Mouse (Mus musculus): ENCODE measurements at regions not wholly inside any gene's neighbourhood (a gene's known extent, or its start where the extent isn't known, plus 50 kb on each side); places are given as distances from the start of the nearest gene placed in this dataset.

DNA sequence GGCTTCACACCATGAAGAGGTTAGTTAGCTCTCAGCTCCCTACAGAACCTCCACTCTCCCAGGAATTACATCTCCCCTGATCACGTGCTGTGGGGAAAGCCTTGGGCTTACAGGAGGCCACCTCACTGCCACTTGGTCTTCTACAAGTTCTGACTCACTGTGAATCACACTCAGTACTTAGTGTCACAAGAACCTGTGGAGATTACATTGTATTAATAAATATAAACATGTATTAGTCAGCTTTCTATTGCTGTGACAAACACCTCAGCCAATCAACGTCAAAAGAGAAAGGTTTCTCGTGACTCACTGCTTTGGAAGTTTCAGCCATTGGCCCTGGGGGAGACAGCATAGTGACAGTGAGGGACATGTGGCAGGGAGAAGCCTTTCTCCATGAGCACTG is 178.6 kb upstream of the Myocd start:
- no peaks in the 10 kb centered on the region for H3K4me1 ChIP-seq (replicated peaks; ENCODE audit: control insufficient read depth, insufficient read depth, low read length)
- H3K27ac ChIP-seq, result no peak overlapping the region
- H3K9ac ChIP-seq, result no peak overlapping the region
- H3K27me3 ChIP-seq (ENCODE audit: control insufficient read depth, insufficient read depth, low read length), result no peaks in the 10 kb centered on the region
- H3K9me3 ChIP-seq (ENCODE audit: control insufficient read depth, low read length), result no peaks in the 10 kb centered on the region
- WGBS, result 89% methylated on average over 3 of the region's 3 CpGs
- ATAC-seq (ENCODE audit: low FRiP score) (no peak), DNase-seq (ENCODE audit: low spot score) (no peak)
- no peaks in the 10 kb centered on the region for H3K36me3 ChIP-seq (replicated peaks; ENCODE audit: control insufficient read depth, insufficient read depth)
- no peak overlapping the region for H3K4me2 ChIP-seq (replicated peaks)
- no peak overlapping the region for H3K4me3 ChIP-seq (replicated peaks; ENCODE audit: low read length)

DNA sequence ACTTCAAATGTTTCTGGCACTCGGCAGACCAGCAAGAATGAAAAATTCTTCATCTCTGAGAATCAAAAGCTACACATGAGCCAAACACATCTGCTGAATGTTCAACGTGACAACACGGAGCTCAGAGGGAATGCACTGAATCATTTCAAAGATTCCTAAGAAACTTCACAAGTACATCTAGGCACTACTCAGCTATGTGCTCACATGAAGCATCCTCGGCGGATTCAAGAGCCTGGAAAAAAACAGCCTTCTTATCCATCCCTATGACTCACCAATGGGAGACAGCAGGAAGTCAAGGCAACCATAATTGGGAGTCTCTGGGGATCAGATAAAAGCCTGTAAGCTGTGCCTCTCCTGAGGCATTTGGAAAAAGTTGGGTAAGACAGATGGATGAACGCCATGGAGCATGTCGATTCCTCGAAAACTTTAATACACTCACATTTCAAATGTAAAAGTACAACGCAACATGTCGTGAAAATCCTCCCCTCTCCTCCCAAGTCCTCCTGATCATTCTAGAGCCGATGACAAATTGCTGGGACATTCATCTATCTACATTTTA is 173.8 kb upstream of the Myocd start:
- 94% methylated on average over 11 of the region's 11 CpGs for WGBS
- H3K9me3 ChIP-seq (ENCODE audit: control insufficient read depth, low read length), result no peaks in the 10 kb centered on the region
- no peaks in the 10 kb centered on the region for H3K36me3 ChIP-seq (replicated peaks; ENCODE audit: control insufficient read depth, insufficient read depth)
- no peak overlapping the region for H3K4me3 ChIP-seq (replicated peaks; ENCODE audit: low read length)
- H3K4me1 ChIP-seq (replicated peaks; ENCODE audit: control insufficient read depth, insufficient read depth, low read length), result no peaks in the 10 kb centered on the region
- H3K4me2 ChIP-seq (replicated peaks), result no peak overlapping the region
- no peak overlapping the region for H3K9ac ChIP-seq
- H3K27ac ChIP-seq, result no peak overlapping the region
- ATAC-seq (ENCODE audit: low FRiP score), result no peak
- H3K27me3 ChIP-seq (ENCODE audit: control insufficient read depth, insufficient read depth, low read length), result no peaks in the 10 kb centered on the region
- no peak for DNase-seq (ENCODE audit: low spot score)

DNA sequence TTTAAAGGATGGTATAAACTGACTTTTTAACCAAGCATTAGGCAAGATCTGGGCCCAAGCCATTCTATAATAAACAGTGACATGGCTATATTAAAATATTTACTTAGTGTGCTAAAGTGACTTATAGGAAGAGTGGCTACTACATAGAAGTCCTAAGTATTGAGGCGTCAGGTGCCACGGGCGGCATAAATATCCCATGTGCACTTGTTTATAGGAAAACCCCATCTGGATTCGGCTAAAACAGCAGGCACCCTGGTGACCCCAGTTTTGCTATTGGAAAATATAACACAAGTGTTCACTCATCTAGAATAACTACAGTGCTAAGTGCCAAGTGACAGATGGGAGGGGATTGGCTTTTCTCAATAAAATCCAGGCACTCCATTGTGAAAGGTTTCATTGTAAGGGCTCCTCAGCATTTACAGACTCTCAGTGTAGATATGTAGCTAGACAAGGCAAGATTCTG is 165.9 kb upstream of the Myocd start:
- Histone ChIP-seq H3K27me3 (ENCODE audit: control insufficient read depth, insufficient read depth, low read length) (no peaks in the 10 kb centered on the region), H3K4me3 (replicated peaks; ENCODE audit: low read length) (no peak overlapping the region), H3K9ac (no peak overlapping the region), H3K9me3 (ENCODE audit: control insufficient read depth, low read length) (no peaks in the 10 kb centered on the region), H3K27ac (no peak overlapping the region), H3K4me2 (replicated peaks) (no peak overlapping the region), H3K4me1 (replicated peaks; ENCODE audit: control insufficient read depth, insufficient read depth, low read length) (no peaks in the 10 kb centered on the region), H3K36me3 (replicated peaks; ENCODE audit: control insufficient read depth, insufficient read depth) (no peaks in the 10 kb centered on the region)
- no peak for ATAC-seq (ENCODE audit: low FRiP score)
- 82% methylated on average over 4 of the region's 4 CpGs for WGBS
- peak; percentile 30 for DNase-seq (ENCODE audit: low spot score)

DNA sequence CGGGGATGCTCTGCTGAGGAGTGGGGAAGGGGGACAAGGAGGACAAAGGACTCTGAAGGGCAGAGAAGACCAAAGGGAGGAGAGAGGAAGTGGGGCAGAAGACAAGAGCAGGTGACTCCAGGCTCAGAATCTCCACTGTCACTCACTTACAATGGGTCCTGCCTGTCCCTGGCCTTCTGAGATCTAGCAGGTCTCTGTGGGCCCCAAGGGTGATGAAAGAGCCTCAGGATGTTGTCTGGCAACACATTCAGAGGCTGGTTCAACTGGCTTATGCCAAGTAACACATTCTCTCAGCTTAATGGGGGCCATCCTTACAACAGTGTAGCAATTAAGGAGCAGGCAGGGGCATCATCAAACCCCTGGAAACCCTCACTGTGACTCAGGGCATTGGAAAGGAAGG is 152.1 kb upstream of the Myocd start:
- no peak overlapping the region for H3K4me2 ChIP-seq (replicated peaks)
- H3K27me3 ChIP-seq (ENCODE audit: control insufficient read depth, insufficient read depth, low read length), result no peaks in the 10 kb centered on the region
- H3K36me3 ChIP-seq (replicated peaks; ENCODE audit: control insufficient read depth, insufficient read depth), result no peaks in the 10 kb centered on the region
- DNase-seq (ENCODE audit: low spot score) (no peak), ATAC-seq (ENCODE audit: low FRiP score) (no peak)
- H3K4me1 ChIP-seq (replicated peaks; ENCODE audit: control insufficient read depth, insufficient read depth, low read length), result no peaks in the 10 kb centered on the region
- H3K9ac ChIP-seq, result no peak overlapping the region
- no peaks in the 10 kb centered on the region for H3K9me3 ChIP-seq (ENCODE audit: control insufficient read depth, low read length)
- WGBS, result 33% methylated on average over 1 of the region's 1 CpGs
- H3K4me3 ChIP-seq (replicated peaks; ENCODE audit: low read length), result no peak overlapping the region
- no peak overlapping the region for H3K27ac ChIP-seq

DNA sequence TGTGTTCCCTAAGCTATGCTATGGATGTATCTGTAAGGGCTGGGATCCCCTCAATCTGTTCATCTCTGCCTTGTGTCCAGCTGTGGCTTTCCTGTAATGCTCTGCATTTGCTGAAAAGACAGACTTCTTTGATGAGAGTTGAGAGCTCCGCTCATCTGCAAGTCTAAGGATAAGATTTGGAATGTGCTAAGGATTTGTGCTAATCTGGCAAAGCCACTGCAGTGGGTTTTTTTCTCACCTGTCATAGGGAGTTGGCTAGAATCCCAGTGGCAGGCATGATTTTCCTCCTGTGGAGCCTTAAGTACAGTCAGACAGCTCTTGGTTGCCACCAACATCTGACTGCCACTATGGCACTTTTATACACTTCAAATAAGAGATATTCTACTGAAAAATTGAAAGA is 138.8 kb upstream of the Myocd start:
- no peak for DNase-seq (ENCODE audit: low spot score)
- peaks cover 5% of the 10 kb centered on the region; the same call in 1 of the 2 replicates for H3K9me3 ChIP-seq (ENCODE audit: control insufficient read depth, low read length)
- H3K27ac ChIP-seq, result no peak overlapping the region
- H3K4me1 ChIP-seq (replicated peaks; ENCODE audit: control insufficient read depth, insufficient read depth, low read length), result no peaks in the 10 kb centered on the region
- no peaks in the 10 kb centered on the region for H3K27me3 ChIP-seq (ENCODE audit: control insufficient read depth, insufficient read depth, low read length)
- no peak for ATAC-seq (ENCODE audit: low FRiP score)
- WGBS, result 76% methylated on average over 1 of the region's 1 CpGs
- no peak overlapping the region for H3K4me3 ChIP-seq (replicated peaks; ENCODE audit: low read length)
- H3K9ac ChIP-seq, result no peak overlapping the region
- H3K36me3 ChIP-seq (replicated peaks; ENCODE audit: control insufficient read depth, insufficient read depth), result no peaks in the 10 kb centered on the region
- H3K4me2 ChIP-seq (replicated peaks), result no peak overlapping the region

DNA sequence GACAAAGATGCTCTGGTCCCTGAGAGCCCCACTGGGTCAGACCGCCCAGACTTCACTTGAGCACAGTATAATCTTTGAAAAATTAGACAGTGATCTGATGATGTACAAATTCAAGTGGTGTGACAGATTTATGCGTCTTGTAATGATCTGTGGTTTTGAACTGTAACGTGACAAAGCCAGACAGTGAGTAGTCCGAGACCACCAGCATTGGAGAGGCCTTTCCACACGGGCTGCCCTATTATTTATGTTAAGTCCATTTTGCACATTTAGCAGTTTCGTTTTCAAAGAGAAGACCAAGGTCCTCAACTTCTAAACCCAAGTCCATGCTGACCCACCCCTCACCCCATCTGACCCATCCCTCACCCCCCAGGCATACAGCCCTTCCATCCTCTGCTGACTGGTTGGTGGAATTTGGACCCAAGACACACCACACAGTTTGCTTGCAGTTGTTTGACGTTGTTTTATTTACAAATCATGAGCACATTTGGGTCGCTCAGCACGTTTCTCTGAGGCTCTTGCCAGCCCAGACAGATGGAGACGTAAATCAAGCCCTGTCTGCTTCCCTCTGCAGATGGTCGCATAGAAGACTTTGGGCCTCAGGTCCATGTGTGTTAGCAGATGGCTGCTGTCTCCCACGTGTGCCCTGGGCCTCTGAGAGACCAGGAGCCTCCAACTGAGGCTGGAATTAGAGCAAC is 132.8 kb upstream of the Myocd start:
- Histone ChIP-seq H3K9ac (no peak overlapping the region), H3K4me3 (replicated peaks; ENCODE audit: low read length) (no peak overlapping the region), H3K36me3 (replicated peaks; ENCODE audit: control insufficient read depth, insufficient read depth) (no peaks in the 10 kb centered on the region), H3K9me3 (ENCODE audit: control insufficient read depth, low read length) (no peaks in the 10 kb centered on the region), H3K4me2 (replicated peaks) (no peak overlapping the region), H3K27ac (no peak overlapping the region), H3K27me3 (ENCODE audit: control insufficient read depth, insufficient read depth, low read length) (no peaks in the 10 kb centered on the region), H3K4me1 (replicated peaks; ENCODE audit: control insufficient read depth, insufficient read depth, low read length) (no peaks in the 10 kb centered on the region)
- ATAC-seq (ENCODE audit: low FRiP score), result no peak
- WGBS, result 78% methylated on average over 12 of the region's 12 CpGs
- peak; percentile 45 for DNase-seq (ENCODE audit: low spot score)

DNA sequence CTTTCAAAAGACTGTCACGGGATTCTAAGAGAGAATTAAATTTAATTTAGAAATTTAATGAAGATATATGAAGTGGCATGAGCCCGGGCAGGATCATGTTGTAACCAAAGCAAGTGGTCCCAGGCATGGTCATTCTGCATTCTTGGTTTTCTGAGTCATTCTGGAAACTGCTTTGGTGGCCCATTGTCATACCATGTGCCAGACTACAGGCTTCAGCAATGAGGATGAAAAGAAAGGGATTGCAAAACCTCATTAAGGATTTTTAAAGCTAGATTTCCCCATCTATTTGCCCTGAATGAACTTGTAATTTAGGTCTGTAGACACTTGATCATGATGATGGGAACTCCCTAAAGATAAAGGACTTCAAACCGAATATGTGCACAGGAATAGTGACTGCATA is 119.4 kb upstream of the Myocd start:
- Histone ChIP-seq H3K9ac (no peak overlapping the region), H3K27ac (no peak overlapping the region), H3K36me3 (replicated peaks; ENCODE audit: control insufficient read depth, insufficient read depth) (no peaks in the 10 kb centered on the region), H3K9me3 (ENCODE audit: control insufficient read depth, low read length) (no peaks in the 10 kb centered on the region), H3K4me2 (replicated peaks) (no peak overlapping the region), H3K4me1 (replicated peaks; ENCODE audit: control insufficient read depth, insufficient read depth, low read length) (no peaks in the 10 kb centered on the region), H3K27me3 (ENCODE audit: control insufficient read depth, insufficient read depth, low read length) (no peaks in the 10 kb centered on the region), H3K4me3 (replicated peaks; ENCODE audit: low read length) (no peak overlapping the region)
- DNase-seq (ENCODE audit: low spot score) (no peak), ATAC-seq (ENCODE audit: low FRiP score) (no peak)
- 85% methylated on average over 3 of the region's 3 CpGs for WGBS

DNA sequence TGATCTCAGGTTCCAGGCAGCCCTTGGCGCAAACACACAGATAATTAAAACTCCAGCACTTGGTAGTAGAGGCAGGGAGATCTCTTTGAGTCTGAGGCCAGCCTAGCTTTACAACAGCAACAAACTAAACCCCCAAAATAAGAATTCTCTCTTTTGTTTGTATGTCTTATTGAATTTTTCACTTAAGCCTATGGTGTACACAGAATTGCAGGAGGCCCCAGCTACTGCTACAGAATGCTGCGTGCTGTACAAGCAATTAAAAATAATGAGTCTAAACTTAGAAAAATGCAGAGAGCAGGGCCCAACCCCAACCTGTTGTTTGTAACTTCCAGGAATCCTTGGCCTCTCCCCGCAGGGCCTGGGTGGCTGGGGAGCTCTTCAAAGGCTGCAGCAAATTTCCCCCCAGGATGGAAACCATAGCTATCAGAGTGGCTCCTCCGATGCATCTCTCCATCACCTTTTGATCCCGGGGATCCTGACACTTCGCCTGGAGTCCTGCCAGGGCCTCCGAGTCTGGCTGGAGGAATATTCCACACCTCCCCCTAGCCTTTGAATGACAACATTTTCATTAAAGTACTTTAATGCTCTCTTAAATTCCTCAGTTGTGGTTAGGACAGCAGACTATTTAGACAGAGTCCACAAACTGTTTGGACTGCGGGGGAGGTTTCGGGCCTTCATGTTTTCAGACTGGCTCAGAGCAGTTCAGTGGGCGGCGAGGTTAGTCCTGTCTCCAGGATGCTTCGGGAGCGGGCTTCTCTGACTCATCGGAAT is 116.7 kb upstream of the Myocd start:
- ATAC-seq (ENCODE audit: low FRiP score) (no peak), DNase-seq (ENCODE audit: low spot score) (no peak)
- 70% methylated on average over 14 of the region's 14 CpGs for WGBS
- no peaks in the 10 kb centered on the region for H3K27me3 ChIP-seq (ENCODE audit: control insufficient read depth, insufficient read depth, low read length)
- H3K4me1 ChIP-seq (replicated peaks; ENCODE audit: control insufficient read depth, insufficient read depth, low read length), result no peaks in the 10 kb centered on the region
- no peak overlapping the region for H3K4me3 ChIP-seq (replicated peaks; ENCODE audit: low read length)
- no peak overlapping the region for H3K9ac ChIP-seq
- H3K36me3 ChIP-seq (replicated peaks; ENCODE audit: control insufficient read depth, insufficient read depth), result no peaks in the 10 kb centered on the region
- no peak overlapping the region for H3K4me2 ChIP-seq (replicated peaks)
- H3K9me3 ChIP-seq (ENCODE audit: control insufficient read depth, low read length), result no peaks in the 10 kb centered on the region
- no peak overlapping the region for H3K27ac ChIP-seq

DNA sequence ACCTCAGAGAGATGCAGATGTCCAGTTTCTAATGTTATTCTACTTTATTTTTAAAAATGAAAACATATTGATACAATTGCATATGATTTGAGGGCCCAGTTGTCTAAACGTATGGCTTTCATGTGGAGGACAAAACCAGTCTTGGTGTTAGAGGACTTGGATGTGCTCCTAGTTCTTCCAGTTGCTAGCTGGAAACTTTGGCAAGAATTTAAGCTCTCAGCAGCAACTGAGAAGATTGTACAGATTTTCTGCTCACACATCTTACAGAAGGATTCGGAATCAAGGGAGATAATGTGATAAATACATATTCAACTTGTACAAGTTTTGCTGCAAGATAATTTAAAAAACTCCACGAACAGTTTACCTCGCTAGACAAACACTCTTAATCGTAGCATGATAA is 105.6 kb upstream of the Myocd start:
- no peak overlapping the region for H3K27ac ChIP-seq
- no peaks in the 10 kb centered on the region for H3K36me3 ChIP-seq (replicated peaks; ENCODE audit: control insufficient read depth, insufficient read depth)
- ATAC-seq (ENCODE audit: low FRiP score) (no peak), DNase-seq (ENCODE audit: low spot score) (no peak)
- WGBS, result 85% methylated on average over 5 of the region's 5 CpGs
- no peaks in the 10 kb centered on the region for H3K27me3 ChIP-seq (ENCODE audit: control insufficient read depth, insufficient read depth, low read length)
- H3K9me3 ChIP-seq (ENCODE audit: control insufficient read depth, low read length), result no peaks in the 10 kb centered on the region
- no peak overlapping the region for H3K4me3 ChIP-seq (replicated peaks; ENCODE audit: low read length)
- H3K4me2 ChIP-seq (replicated peaks), result no peak overlapping the region
- H3K9ac ChIP-seq, result no peak overlapping the region
- H3K4me1 ChIP-seq (replicated peaks; ENCODE audit: control insufficient read depth, insufficient read depth, low read length), result no peaks in the 10 kb centered on the region

Data from hindbrain, embryonic 14.5 days (tissue).